Mouse (Mus musculus) heart, adult 2 months (tissue): ENCODE measurements around the gene Eif4enif1. TPM values are rescaled to one million over a fixed set of nuclear protein-coding genes. Genes with fewer than 3 reads are reported as not detected.
A peak's percentile ranks its signal among the peaks of the same experiment; 100 is the strongest.

Experiments
- DNase-seq, 2 experiments: peaks; one replicate each; pipeline ENCODE4 v3.0.0; 2021
- H3K27ac ChIP-seq: fragments of 200-600 bp; 2 replicates; pipeline ENCODE4 v1.8.1; 2022
- H3K27me3 ChIP-seq: fragments of 200-500 bp; 2 replicates; pipeline ENCODE4 v1.6.1; 2012; ENCODE audit warnings: mild to moderate bottlenecking, low read length, inconsistent platforms, mixed read lengths; ENCODE audit not compliant: control insufficient read depth, insufficient read depth
- H3K36me3 ChIP-seq: fragments of 200-500 bp; 2 replicates; pipeline ENCODE4 v1.6.1; 2012; ENCODE audit warnings: low read length, inconsistent platforms; ENCODE audit not compliant: control insufficient read depth, insufficient read depth
- H3K4me1 ChIP-seq: fragments of 200-500 bp; 2 replicates; pipeline ENCODE4 v1.6.1; 2011; ENCODE audit warnings: low read length; ENCODE audit not compliant: control insufficient read depth, insufficient read depth
- H3K4me3 ChIP-seq: fragments of 200-600 bp; 2 replicates; pipeline ENCODE4 v1.8.1; 2022
- H3K79me2 ChIP-seq: fragments of 200-500 bp; replicated peaks from 2 replicates; pipeline ENCODE4 v1.6.1; 2012; ENCODE audit warnings: mild to moderate bottlenecking, inconsistent platforms, low read length, moderate library complexity, mixed read lengths; ENCODE audit not compliant: control insufficient read depth, insufficient read depth
- H3K9ac ChIP-seq: fragments of 200-500 bp; 2 replicates; pipeline ENCODE4 v1.6.1; 2012; ENCODE audit warnings: low read depth, mild to moderate bottlenecking, control low read depth, inconsistent platforms, low read length, mixed read lengths
- CTCF ChIP-seq: fragments of 200-600 bp; IDR thresholded peaks from 2 replicates; pipeline ENCODE4 v1.8.1; 2022; ENCODE audit warnings: antibody characterized with exemption, mild to moderate bottlenecking, moderate library complexity
- EP300 ChIP-seq: fragments of 200-500 bp; IDR thresholded peaks from 2 replicates; pipeline ENCODE4 v1.6.1; 2011; ENCODE audit warnings: low read depth, low read length, control low read depth; ENCODE audit not compliant: insufficient read depth
- POLR2A ChIP-seq: fragments of 200-500 bp; IDR thresholded peaks from 2 replicates; pipeline ENCODE4 v1.6.1; 2011; ENCODE audit warnings: mild to moderate bottlenecking, low read depth, low read length, control low read depth; ENCODE audit not compliant: insufficient read depth
- WGBS: fragments of 180-500 bp; shearing (Covaris S2); methylation state at CpG from one replicate; pipeline ENCODE4 v1.1.7; 2018; 5-methylcytosine and 5-hydroxymethylcytosine counted together
- intact Hi-C: fragments of 180-260 bp; cut with DNase I; formaldehyde crosslinking; loops from one replicate; pipeline ENCODE4 v1.15.1; 2025
- polyA plus RNA-seq: library from polyadenylated mRNA; depleted of rRNA; stranded (reverse); fragments of >200 nt; gene quantifications from 2 replicates; pipeline ENCODE4 v1.2.3, GENCODE M21; 2012
- total RNA-seq, 2 experiments: library from RNA; stranded (reverse); gene quantifications; 2 replicates each; pipeline ENCODE4 v1.2.3; 2021

Gene Eif4enif1
- total and polyA plus RNA-seq, 3 experiments, result 29.6 to 43.6 (median 36.4) TPM

GRCm38 (mm10) chr11:3289803-3290639 is 87.8 kb downstream of the Eif4enif1 start:
- peak overlapping the region; percentile 98 for H3K27ac ChIP-seq
- H3K79me2 ChIP-seq, result 0 out of 2 replicates have a peak, but pooled peaks cover 2% of the 10 kb centered on the region
- no peaks in the 10 kb centered on the region for H3K27me3 ChIP-seq
- DNase-seq, result peak; percentile 90 to 92
- intact Hi-C loops, result loop anchor here (1.0 to 5.0 kb wide), 4 partner anchors 24 to 117 kb away; partner anchors contain the start of genes Drg1, Eif4enif1, Limk2 and Pik3ip1
- H3K4me1 ChIP-seq, result peaks cover 9% of the 10 kb centered on the region
- no peaks in the 10 kb centered on the region for H3K36me3 ChIP-seq
- peak overlapping the region; percentile 100 for H3K4me3 ChIP-seq
- peak overlapping the region; percentile 95 for H3K9ac ChIP-seq
- under 1% methylated on average over 91 of the region's 92 CpGs for WGBS
- TF ChIP-seq POLR2A (peak; percentile 62), CTCF (peak; percentile 82), EP300 (peak; percentile 37; the same call in 1 of the 2 replicates)

- H3K79me2 ChIP-seq, result 0 out of 2 replicates have a peak, but pooled peaks cover 2% of the 10 kb centered on the region
- TF ChIP-seq EP300, result no peak
- TF ChIP-seq POLR2A, result no peak
- TF ChIP-seq CTCF, result no peak
- H3K27ac ChIP-seq, result peak overlapping the region; percentile 98
- no peaks in the 10 kb centered on the region; the same call in 1 of the 2 replicates for H3K36me3 ChIP-seq
- peak overlapping the region; percentile 82 for H3K9ac ChIP-seq
- peak overlapping the region; percentile 100 for H3K4me3 ChIP-seq
- intact Hi-C loops, result loop anchor here (2.0 to 5.0 kb wide), 3 partner anchors 40 to 117 kb away; partner anchors contain the start of genes Eif4enif1, Limk2 and Pik3ip1
- 1% methylated on average over 50 of the region's 50 CpGs for WGBS
- DNase-seq, result peak; percentile 60 to 69
- H3K27me3 ChIP-seq, result no peaks in the 10 kb centered on the region
- peaks cover 9% of the 10 kb centered on the region for H3K4me1 ChIP-seq
Measured at GRCm38 (mm10) chr11:3290640-3291310, 88.6 kb downstream of the Eif4enif1 start.

GRCm38 (mm10) chr11:3291311-3292061 is 89.3 kb downstream of the Eif4enif1 start:
- H3K27me3 ChIP-seq, result no peaks in the 10 kb centered on the region
- no peak for DNase-seq
- 21% methylated on average over 26 of the region's 26 CpGs for WGBS
- peak overlapping the region; percentile 82 for H3K9ac ChIP-seq
- intact Hi-C loops, result loop anchor here (2.0 to 5.0 kb wide), 3 partner anchors 39 to 116 kb away; partner anchors contain the start of genes Eif4enif1, Limk2 and Pik3ip1
- H3K27ac ChIP-seq, result peak overlapping the region; percentile 41; the same call in 1 of the 2 replicates
- H3K4me1 ChIP-seq, result peaks cover 9% of the 10 kb centered on the region
- H3K79me2 ChIP-seq, result 0 out of 2 replicates have a peak, but pooled peaks cover 2% of the 10 kb centered on the region
- TF ChIP-seq EP300 (no peak), CTCF (no peak), POLR2A (no peak)
- H3K36me3 ChIP-seq, result no peaks in the 10 kb centered on the region; the same call in 1 of the 2 replicates
- H3K4me3 ChIP-seq, result peak overlapping the region; percentile 100

- no peak for TF ChIP-seq POLR2A
- no peak for TF ChIP-seq EP300
- TF ChIP-seq CTCF, result no peak
- intact Hi-C loops, result loop anchor here (5.0 kb wide), 2 partner anchors 90 to 115 kb away; partner anchors contain the start of genes Eif4enif1 and Limk2
- H3K27me3 ChIP-seq, result no peaks in the 10 kb centered on the region
- H3K9ac ChIP-seq, result peak overlapping the region; percentile 82
- H3K79me2 ChIP-seq, result 0 out of 2 replicates have a peak, but pooled peaks cover 2% of the 10 kb centered on the region
- peak overlapping the region; percentile 41; the same call in 1 of the 2 replicates for H3K27ac ChIP-seq
- H3K36me3 ChIP-seq, result no peaks in the 10 kb centered on the region; the same call in 1 of the 2 replicates
- peak; percentile 61 to 62 for DNase-seq
- WGBS, result 5% methylated on average over 8 of the region's 8 CpGs
- H3K4me3 ChIP-seq, result peak overlapping the region; percentile 100
- peaks cover 9% of the 10 kb centered on the region for H3K4me1 ChIP-seq
Measured at GRCm38 (mm10) chr11:3292062-3292421, 89.8 kb downstream of the Eif4enif1 start.

GRCm38 (mm10) chr11:3292711-3293249 is 90.6 kb downstream of the Eif4enif1 start:
- peak overlapping the region; percentile 100 for H3K4me3 ChIP-seq
- 10% methylated on average over 8 of the region's 8 CpGs for WGBS
- H3K9ac ChIP-seq, result no peak overlapping the region
- 0 out of 2 replicates have a peak, but pooled peaks cover 2% of the 10 kb centered on the region for H3K79me2 ChIP-seq
- intact Hi-C loops, result loop anchor here (5.0 kb wide), 2 partner anchors 90 to 115 kb away; partner anchors contain the start of genes Eif4enif1 and Limk2
- H3K36me3 ChIP-seq, result no peaks in the 10 kb centered on the region; the same call in 1 of the 2 replicates
- H3K4me1 ChIP-seq, result peaks cover 9% of the 10 kb centered on the region
- TF ChIP-seq POLR2A, result no peak
- no peak for TF ChIP-seq EP300
- no peak for TF ChIP-seq CTCF
- peak overlapping the region; percentile 41; the same call in 1 of the 2 replicates for H3K27ac ChIP-seq
- H3K27me3 ChIP-seq, result no peaks in the 10 kb centered on the region
- DNase-seq, result peak in 1 of 2 experiments; percentile 40
